Mouse (Mus musculus) brain, embryonic 14.5 days (tissue): Measurements from ENCODE around the gene Trim38. TPM values are rescaled to one million over a fixed set of nuclear protein-coding genes. Genes with fewer than 3 reads are reported as not detected.

Source experiments
- DNase-seq: peaks from one replicate; pipeline ENCODE4 v3.0.0-alpha.2; 2011; ENCODE audit warnings: low read depth
- CTCF ChIP-seq: fragments of 200-500 bp; IDR thresholded peaks from 2 replicates; pipeline ENCODE4 v1.5.1; 2012; ENCODE audit warnings: inconsistent platforms, mild to moderate bottlenecking, moderate library complexity, borderline replicate concordance; ENCODE audit not compliant: insufficient read depth, insufficient read length; ENCODE audit errors: extremely low read depth
- POLR2A ChIP-seq: fragments of 200-500 bp; IDR thresholded peaks from 2 replicates; pipeline ENCODE4 v1.6.1; 2012; ENCODE audit warnings: mild to moderate bottlenecking, inconsistent platforms, borderline replicate concordance; ENCODE audit not compliant: poor library complexity, insufficient read depth, insufficient read length, severe bottlenecking; ENCODE audit errors: extremely low read depth
- polyA plus RNA-seq: library from polyadenylated mRNA; depleted of rRNA; stranded (reverse); fragments of >200 nt; gene quantifications from 2 replicates; pipeline ENCODE4 v1.2.3, GENCODE M21; 2012

The Trim38 gene
- polyA plus RNA-seq, 1 experiment = not detected

DNA sequence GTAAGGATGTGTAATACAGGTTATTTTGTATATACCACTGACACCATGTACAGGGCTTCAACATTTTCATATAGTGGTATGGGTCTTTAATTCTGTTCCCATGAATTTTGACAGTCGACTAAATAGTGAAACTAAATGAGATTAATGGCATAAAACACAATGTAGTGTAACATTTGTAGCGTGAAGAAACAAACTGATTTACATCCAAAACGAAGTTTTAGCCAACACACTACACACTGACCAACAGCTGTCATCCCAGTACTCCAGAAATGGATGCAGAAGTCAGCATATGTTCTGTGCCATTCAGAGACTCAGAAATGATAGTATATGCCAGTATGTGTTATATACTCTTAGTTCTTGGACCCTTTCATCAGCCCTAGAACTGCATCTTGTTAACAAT, 11.8 kb upstream of the Trim38 start:
- no peak for DNase-seq
- TF ChIP-seq CTCF = no peak
- TF ChIP-seq POLR2A = no peak

DNA sequence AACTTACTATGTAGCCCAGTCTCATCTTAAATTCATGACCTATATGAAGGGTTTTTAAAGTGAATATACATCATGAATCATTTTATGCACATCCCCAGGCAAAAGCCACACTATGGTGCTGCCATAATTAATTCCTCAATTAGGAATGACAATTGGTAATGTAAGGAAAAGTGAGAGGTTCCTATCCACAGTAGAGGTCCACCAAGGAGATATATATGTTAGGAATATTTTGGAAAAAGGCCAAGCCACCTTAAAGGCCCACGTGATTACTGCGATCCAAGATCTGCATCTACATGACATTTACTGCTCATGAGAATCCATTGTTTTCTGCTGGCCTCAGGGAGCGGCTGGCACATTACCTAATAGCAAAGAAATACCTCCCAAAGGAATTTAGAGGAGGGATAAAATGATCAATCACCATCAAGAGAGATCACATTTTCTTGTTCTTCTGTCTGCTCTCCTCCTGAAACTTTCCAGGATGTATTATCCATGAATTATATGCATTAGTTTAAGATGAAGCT, 10.4 kb upstream of the Trim38 start:
- DNase-seq = no peak
- TF ChIP-seq CTCF (no peak), POLR2A (no peak)

DNA sequence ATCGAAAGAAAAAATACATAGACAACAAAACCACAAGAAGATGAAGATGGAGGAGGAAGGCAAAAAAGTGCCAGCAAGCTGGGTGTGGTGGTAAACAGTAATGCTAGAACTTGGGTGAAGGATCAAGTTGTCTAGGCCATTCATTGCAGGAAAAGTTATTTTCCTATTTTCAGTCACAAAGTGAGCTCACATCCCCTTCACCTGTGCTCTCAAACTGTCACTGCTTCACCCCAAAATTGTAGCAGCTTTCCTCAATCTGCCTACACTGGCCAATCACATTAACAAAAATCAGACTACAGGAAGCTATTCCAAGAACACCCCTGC, 9.8 kb upstream of the Trim38 start:
- no peak for DNase-seq
- TF ChIP-seq CTCF (no peak), POLR2A (no peak)

DNA sequence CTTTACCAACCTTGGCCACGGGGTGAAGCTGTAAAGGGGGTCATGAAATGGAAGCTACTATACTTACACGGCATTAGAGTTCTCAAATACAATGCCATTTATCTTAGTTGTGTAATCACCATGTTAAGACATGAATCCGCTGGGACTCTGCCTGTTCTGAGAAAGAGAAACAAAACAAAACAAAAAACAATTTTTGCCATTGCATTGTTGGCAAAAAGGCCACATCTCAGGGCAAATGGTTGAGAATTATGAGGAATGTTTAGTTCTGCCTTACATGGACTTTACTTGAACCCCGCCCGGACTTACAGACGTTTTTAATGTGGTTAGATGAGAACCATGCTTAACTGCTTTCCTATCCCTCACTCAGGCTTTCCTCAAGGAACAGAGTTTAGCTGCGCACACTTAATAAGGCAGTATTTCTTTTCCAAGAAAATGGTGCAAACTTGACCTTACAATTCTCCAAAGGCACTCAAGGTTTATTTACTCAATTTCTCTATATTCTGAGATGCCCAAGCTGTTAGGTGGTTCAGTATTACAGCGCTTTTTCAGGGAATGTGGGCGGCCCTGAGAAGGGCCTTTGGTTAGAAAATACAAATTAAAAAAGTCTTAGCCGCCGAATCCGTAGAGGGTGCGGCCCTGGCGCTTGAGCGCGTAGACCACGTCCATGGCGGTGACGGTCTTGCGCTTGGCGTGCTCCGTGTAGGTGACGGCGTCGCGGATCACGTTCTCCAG, 9.3 kb upstream of the Trim38 start:
- DNase-seq = peak; percentile 57
- no peak for TF ChIP-seq POLR2A
- TF ChIP-seq CTCF = no peak

DNA sequence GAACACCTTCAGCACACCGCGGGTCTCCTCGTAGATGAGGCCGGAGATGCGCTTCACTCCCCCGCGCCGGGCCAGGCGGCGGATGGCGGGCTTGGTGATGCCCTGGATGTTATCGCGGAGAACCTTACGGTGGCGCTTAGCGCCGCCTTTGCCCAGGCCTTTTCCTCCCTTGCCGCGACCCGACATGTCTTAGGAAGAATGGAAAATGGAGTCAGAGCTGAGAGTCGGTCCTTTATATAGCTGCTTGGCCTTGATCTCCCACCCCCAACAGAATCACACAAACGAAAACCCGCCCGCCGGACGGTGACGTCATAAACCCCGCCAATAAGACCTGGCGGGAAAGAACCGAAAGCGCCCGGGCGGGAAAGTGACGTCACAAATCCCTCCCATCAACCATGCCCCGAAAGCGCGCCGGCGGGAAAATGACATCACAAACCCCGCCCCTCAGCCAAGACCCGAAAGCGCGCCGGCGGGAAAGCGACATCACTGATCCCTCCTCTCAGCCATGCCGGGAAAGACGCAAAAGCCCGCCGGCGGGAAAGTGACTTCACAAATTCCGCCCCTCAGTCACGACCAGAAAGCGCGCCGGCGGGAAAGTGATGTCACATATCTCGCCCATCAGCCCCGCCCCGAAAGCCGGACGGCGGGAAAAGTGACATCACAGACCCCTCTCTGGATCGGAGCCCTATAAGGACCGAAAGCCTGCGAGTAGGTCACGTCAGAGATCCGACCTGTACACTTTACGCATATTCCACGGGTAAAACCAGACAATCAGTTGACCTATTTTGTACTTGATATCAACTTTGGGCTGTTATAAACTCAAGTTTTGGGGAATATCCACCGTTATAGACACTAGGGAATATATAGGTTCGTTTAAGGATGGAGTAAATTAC, 8.5 kb upstream of the Trim38 start, which contains the start of gene Hist1h4a:
Gene Hist1h4a, minus strand, starts transcription at position 259 of the 893 bp plus-strand sequence.
- DNase-seq = peak; percentile 99
- TF ChIP-seq CTCF (no peak), POLR2A (peak; percentile 54; the same call in 1 of the 2 replicates)

DNA sequence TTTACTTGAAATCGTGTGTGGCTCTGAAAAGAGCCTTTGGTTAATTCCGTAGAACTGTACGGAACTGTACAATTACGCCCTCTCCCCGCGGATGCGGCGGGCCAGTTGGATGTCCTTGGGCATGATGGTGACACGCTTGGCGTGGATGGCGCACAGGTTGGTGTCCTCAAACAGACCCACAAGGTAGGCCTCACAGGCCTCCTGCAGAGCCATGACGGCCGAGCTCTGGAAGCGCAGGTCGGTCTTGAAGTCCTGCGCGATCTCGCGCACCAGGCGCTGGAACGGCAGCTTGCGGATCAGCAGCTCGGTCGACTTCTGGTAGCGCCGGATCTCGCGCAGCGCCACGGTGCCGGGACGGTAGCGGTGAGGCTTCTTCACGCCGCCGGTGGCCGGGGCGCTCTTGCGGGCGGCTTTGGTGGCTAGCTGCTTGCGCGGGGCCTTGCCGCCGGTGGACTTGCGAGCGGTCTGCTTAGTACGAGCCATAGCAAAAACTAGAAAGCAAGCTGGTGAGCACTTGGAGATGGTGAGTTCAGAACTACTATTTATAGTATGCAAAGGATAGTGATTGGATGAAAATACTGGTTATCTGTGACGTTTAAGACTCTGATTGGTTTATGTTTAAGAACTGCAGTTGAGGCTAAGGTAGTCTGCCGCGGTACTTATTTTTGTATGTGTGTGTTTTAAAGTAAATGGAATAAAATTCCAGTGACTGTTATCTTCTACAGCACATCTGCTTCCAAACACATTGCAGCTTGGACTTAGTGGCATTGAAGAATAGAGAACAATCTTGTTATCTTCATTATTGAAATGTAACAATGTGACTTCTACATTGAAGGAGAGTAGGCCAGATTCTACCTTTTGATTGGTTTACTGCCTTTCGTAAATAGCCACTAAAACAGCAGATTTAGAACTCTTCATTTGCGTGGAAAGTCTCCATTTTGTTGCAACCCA, 7.6 kb upstream of the Trim38 start, which contains the start of gene Hist1h3a:
Gene Hist1h3a, minus strand, starts transcription at position 516 of the 951 bp plus-strand sequence.
- peak; percentile 96 for DNase-seq
- TF ChIP-seq POLR2A = 0 out of 2 replicates have a peak, but pooled peaks have one; percentile 18

DNA sequence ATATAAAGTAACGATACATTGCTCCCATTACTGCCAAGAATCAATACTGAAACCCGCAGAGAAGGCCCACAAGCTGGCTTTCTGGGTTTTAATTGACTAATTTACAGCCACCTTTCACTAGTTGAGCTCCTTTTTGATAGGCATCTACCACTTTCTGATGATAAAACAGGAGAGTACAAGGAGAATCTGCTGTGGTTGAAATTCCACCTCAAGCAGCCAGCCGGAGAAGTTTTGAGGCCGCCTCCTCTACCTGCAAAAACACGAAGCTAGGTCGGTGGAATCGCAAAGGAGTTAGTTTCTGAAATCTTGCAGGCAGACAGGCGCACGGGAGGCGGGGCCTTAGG, 6.5 kb upstream of the Trim38 start:
- no peak for DNase-seq
- TF ChIP-seq POLR2A = no peak
- TF ChIP-seq CTCF = no peak

DNA sequence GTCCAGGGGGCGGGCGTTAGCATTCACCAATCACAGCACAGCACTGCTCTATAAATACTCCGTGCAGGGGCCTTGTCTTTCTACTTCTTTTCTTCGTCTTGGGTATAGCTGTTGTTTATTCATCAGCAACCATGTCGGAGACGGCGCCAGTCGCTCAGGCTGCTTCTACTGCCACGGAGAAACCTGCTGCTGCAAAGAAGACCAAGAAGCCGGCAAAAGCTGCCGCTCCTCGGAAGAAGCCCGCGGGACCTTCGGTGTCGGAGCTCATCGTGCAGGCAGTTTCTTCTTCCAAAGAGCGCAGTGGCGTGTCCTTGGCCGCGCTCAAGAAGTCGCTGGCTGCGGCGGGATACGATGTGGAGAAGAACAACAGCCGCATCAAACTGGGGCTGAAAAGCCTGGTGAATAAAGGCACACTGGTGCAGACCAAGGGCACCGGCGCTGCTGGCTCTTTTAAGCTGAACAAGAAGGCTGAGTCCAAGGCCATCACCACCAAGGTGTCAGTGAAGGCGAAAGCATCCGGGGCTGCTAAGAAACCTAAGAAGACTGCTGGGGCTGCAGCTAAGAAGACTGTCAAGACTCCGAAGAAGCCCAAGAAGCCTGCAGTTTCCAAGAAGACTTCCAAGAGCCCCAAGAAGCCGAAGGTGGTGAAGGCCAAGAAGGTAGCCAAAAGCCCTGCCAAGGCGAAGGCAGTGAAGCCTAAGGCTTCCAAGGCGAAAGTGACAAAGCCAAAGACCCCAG, 6.0 kb upstream of the Trim38 start, which contains the start of gene Hist1h1a:
Gene Hist1h1a, plus strand, starts transcription at position 81 of the 738 bp plus-strand sequence.
- TF ChIP-seq CTCF = no peak
- TF ChIP-seq POLR2A = peak; percentile 77; the same call in 1 of the 2 replicates
- DNase-seq = peak; percentile 98

DNA sequence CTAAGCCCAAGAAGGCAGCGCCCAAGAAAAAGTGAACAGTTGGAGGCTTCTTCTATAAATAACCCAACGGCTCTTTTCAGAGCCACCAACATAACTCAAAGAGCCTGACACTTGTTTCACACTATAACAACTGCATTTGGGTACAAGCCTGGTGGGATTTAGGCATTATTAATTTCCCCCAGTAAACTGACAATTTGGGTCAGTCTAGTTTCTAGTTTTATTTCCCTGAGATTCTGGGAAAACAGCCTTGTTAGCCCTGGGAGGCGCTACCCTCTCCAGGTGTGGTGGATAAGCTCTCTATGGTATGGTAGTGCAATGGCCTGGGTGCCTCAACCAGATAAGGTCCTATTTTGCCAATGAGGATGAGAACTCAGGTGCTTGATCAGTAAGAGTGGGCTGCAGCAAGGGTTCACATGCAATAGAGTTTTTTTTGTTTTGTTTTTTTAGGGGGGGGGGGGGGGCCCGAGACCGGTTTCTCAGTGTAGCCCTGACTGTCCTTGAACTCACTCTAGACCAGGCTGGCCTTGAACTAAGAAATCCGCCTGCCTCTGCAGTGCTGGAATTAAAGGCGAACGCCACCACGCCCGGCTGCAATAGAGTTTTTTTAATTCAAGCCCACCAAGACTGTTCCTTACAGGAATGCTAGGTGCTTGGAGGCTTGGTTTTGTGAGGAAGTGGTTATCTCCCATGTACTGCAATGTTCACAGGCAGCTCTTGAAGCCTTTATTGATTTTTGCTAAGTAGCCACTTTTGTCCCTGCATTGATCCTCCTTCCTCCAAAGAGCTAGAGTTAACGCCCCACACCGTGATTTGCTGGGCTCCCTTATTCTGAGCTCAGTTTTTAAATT, 5.2 kb upstream of the Trim38 start:
- no peak for DNase-seq
- TF ChIP-seq POLR2A (no peak), CTCF (no peak)
